Mouse (Mus musculus) c-Kit-positive CD71-positive TER-119-negative erythroid progenitor cells, embryonic 14.5 days (primary cell): ENCODE data around the gene Emp3.
"Not testable (repeated sequence)": the region's sequence is repeated elsewhere in the genome, so short reads cannot be mapped to it uniquely, and the experiment has no call there.

Source experiments
- DNase-seq: peaks from one replicate; pipeline ENCODE4 v3.0.0-alpha.2; 2013; ENCODE audit warnings: low read depth

Gene Emp3

DNA sequence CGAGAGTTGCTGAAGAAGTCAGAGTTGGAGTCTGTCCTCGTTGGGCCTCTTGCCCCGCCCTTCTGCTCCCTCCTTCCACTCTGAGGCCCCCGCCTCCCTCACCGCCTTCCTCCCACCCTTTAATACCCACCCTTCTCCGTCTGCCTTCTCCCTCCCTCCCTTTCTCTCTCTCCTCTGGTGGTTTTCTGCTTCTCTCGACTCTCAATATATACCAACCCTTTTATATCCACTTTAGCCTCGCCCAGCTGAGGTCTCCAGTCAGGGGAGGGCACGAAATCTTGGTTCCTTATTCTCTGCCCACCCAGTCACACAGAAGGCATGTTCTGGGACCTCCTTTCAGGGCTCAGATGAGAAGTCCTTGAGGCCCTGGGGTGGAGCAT is at the start of gene Emp3:
Emp3 (minus strand) TSS at position 163 of the 380 bp plus-strand sequence.
- DNase-seq: peak; percentile 61

- DNase-seq: no peak
These were observed 35.4 kb upstream of the Emp3 start for GRCm38 (mm10) chr7:45956611-45957010.

DNA sequence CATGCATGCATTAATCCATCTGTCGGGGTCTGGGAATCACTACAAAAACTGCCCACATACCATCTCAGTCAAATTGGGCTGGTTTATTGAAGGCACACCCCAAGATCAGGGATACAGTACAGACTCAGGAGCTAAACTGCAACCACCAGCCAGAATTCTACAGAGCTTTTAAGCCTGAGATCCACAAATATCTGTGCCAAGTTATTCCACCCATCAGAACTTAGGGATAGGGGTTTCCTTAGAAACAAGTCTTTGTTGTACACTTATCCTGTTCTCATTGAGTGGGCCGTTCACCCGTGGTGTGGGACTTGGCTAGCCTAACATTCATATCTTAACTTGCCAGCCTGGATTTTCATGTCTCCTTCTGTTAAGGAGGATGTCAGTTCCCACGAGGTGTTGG is 27.9 kb upstream of the Emp3 start:
- no peak for DNase-seq

GRCm38 (mm10) chr7:45943280-45943679 is 22.1 kb upstream of the Emp3 start:
- DNase-seq: not testable (repeated sequence)

DNA sequence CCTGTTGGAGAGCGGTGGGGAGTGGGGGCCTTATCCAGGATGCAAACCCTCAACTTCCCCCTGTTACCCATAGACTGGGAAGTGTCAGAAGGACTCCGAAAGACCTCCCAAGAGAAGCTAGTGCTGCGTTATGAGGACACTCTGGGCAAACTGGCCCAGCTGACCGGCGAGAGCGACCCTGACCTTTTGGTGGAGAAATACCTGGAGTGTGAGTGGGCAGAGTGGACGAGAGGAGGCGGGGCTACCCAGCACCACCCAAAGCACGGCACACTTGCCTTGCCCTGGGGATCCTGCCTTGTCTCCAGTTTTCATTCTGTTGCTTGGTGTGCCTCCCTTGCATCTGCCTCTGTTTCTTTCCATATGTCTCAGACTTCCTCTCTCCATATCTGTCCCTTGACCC is 20.8 kb upstream of the Emp3 start:
- DNase-seq: no peak

GRCm38 (mm10) chr7:45939836-45940235 is 18.6 kb upstream of the Emp3 start:
- no peak for DNase-seq

DNA sequence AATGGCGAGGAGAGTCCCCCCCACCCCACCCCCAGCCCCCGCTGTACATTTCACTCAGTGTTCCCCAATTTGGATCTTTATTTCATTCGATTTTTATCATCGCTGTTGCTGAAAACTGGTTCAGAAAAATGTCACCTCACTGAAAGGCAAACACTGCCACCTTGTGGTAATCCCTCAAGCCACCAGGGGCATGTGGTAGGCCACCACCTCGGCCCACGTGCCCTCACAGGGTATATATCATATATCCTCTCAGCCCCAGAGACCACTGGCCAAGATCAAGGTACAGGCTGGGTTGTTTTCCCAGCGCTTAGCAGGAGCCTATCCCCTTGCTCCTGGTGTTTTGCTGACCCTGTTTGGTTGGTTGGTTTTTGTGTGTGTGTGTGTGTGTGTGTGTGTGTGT is 13.9 kb upstream of the Emp3 start:
- DNase-seq: peak; percentile 50

DNA sequence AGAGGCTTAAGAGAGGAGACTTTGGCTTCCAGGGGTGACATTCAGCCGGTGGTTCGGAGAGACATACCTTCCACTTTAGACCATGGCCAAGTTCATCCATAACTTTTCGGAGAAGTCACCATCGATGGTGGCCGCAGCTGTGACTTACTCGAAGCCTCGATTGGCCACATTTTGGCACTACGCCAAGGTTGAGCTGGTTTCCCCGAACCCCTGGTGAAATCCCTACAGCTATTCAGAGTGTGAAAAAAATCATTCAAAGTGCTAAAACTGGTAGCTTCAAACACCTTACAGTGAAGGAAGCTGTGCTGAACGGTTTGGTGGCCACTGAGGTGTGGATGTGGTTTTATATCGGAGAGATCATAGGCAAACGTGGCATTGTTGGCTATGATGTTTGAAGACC is 12.6 kb upstream of the Emp3 start:
- not testable (repeated sequence) for DNase-seq

- DNase-seq: no peak
These were observed 8.5 kb upstream of the Emp3 start for GRCm38 (mm10) chr7:45929688-45930087.

DNA sequence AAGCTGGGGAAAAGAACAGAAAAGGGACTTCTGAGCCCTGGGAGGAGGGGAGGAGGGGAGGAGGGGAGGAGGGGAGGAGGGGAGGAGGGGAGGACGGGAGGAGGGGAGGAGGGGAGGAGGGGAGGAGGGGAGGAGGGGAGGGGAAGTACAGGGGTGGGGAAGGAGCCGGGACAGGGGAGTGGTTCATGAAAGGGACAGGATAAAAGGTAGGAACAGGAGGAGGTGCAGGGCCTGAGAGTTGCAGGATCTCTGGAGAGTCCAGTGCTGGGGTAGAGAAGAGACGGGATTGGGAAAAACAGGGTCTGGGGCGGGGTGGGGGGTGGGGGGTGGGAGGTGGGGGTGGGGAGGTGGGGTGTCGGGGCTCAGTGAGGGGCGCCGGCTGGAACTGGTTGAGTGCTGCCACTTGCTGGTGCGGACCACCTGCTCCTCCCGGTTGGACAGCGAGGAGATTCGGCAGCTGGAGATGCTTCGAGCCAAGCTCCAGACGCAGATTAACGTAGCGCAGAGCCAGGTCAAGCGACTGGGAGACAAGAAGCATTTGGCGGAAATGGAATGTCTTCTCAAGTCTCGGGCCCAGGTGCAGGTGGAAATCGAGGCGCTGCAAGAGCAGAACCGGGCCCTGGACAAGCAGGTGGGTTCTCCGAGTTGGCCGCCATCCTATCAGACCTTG is 7.6 kb upstream of the Emp3 start:
- DNase-seq: no peak

DNA sequence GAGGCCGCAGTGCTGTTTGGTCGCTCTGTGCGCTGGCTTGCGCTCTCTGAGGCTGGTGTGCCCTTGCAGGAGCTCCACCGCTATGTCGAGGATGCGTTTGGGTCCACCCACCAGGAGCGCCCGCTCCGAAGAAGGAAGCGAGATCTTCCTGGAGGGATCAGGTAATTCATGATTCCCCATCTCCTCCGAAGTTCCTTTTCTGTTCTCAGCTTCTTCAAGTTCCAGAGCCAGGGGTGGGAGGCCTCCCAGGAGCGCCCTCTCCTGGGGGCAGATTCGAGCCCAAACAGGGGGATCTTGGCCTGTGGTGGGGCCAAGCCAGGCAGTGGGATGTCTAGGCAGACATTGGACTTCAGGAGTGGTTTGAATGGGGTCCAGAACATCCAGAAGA is 3.2 kb upstream of the Emp3 start:
- DNase-seq: no peak

GRCm38 (mm10) chr7:45923762-45924428 is 2.7 kb upstream of the Emp3 start, which contains the start of gene Ccdc114:
Ccdc114 (plus strand) TSS chr7:45924072.
- peak; percentile 45 for DNase-seq

DNA sequence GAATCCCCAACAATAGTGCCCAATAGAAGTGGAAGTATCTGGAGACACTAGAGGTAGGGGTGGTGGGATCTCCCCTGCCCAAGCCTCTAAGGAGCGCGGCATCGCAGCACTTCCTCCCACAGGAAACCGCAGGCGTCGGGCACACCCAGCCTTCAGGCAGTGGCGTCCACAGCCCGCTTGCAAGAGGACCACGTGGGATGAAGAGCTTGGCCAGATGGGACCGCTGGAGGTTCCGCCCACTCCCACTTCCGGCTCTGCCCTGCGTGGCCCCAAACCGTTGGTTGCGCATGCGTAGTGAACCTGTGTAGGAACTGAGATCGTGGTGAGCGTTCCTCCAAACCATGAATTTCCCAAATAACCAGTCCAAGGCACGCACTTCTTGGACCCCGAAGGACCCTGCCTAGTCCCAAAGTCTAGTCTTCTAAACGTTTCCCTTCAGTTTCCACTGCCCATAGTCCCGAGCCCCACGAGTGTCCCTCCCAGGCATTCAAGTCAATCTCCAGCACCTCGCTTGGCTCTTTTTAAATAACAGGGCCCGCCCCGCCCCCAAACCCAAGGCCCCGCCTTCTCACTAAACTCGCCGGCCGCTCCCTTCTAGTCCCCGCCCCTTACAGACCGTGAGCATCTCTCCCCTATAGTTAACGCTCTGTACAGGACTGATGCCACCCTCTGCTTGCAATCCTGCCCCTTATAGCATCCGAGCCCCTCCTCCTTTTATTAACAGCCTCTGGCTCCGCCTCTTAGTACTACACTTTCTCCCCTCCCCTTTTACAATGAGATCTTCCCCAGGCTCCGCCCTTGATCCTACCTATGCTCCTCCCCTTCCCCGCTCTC is 1.9 kb upstream of the Emp3 start:
- peak; percentile 93 for DNase-seq

GRCm38 (mm10) chr7:45921950-45922600 is 871 bp upstream of the Emp3 start:
- DNase-seq: no peak

DNA sequence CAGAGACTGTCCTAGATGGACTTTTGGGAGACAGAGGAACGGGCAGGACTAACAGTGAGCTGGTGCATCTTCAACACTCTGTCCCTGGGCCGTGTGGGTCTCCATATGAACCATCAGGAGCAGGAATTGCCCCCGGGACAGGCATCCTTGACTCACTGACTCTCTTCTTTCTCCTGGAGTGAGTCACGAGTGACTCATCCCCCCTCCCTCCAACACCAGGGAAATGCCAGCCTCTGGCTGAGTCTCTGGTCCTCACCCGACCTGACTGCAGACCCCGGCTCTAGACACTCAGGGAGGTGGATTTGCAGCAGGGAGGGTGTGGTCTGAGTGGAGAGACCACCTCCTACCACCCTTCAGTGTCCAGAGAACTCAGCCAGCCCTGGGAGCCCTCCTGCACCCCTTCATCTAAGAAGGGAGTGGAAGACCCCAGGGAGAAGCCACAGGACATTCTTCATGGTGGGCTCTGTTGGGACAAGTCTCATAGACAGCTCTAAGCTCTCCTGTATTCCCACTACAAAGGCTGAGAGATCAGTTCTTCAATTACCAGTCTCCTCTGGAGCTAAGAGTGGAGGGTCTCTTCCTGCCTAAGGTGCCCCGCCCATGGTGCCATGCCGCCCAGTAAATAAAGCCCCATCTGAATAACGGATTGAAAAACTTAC is 492 bp downstream of the Emp3 start:
- DNase-seq: no peak

- DNase-seq: no peak
These were observed 1.4 kb downstream of the Emp3 start for GRCm38 (mm10) chr7:45919761-45920160.

GRCm38 (mm10) chr7:45919083-45919671 is 2.0 kb downstream of the Emp3 start:
- no peak for DNase-seq

DNA sequence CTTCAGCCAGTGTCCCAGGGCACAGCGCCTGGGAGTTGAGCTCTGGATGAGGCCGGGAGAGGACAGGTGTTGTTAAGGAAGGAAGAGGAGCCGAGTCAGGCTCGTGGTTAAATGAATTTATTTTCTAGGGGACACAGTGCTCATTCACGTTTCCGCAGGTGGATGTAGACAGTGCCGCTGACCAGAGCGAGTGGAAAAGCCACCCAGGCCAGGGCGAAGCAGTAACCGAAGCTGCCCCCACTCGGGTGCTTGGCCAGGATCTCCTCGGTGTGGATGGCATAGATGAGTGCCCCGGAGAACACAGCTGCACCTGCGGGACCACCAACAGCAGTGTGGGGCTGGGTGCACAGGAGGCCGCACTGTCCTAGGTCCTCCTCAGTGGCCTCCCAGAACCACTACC is 3.3 kb downstream of the Emp3 start:
- DNase-seq: no peak

GRCm38 (mm10) chr7:45917004-45917704 is 4.0 kb downstream of the Emp3 start:
- DNase-seq: no peak

DNA sequence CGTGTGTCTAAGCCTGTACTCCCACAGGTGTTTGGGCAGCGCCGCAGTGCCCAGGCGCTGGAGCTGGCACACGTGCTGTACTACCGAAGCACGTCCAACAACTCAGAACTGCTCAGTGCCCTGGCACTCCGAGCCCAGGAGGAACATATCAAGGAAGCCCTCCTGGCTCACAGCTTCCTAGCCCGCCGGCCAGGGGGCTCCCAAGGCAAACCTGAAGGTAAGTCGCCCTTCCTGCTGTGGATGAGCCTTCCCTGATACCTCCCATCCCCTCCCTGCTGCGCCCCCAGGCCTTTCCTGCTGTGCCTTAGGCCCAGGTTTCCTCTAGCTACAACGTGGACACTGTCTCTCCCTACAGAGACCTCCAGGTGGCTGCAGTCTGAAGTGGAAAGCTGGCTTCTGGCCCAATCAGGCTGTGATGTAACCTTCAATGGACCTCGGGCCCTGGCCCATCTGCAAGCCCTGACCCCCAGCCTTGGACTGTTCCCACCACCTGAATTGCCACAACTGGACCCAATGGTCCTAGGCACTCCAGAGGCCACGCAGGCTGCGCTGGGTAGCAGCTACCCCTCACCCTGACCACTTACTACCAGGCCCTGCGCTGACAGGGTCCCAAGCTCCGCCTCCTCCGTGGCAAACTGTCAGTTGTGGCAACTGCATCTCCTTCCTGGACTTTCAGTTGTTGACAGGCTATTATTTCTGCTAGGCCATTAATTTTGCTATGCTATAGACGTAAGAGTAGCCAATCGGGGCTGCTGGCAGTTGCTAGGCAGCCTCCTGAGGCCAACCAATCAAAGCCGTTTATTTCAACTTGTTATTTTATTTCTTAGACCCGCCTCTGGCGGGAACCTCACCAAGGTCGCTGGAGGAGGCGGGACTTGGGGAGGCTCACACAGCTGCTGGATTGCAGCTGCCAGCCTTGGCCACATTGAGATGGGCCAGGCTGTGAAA is 4.9 kb downstream of the Emp3 start:
- DNase-seq: peak; percentile 70
